Mouse (Mus musculus) urinary bladder, postnatal 36 days (tissue): ENCODE data around the gene Rnf40.

Source experiments
- DNase-seq, 2 experiments: peaks; one replicate each; pipeline ENCODE4 v3.0.0; 2022; ENCODE audit warnings: low spot score in 2 of 2, mixed read lengths in 1 of 2

The Rnf40 gene

GRCm38 (mm10) chr7:127588011-127588871 lies at the start of gene Rnf40, which contains the start of gene Ccdc189:
Gene Rnf40, plus strand, starts transcription at chr7:127588767.
Gene Ccdc189, minus strand, starts transcription at chr7:127588595.
- peak; percentile 86 to 93 for DNase-seq

DNA sequence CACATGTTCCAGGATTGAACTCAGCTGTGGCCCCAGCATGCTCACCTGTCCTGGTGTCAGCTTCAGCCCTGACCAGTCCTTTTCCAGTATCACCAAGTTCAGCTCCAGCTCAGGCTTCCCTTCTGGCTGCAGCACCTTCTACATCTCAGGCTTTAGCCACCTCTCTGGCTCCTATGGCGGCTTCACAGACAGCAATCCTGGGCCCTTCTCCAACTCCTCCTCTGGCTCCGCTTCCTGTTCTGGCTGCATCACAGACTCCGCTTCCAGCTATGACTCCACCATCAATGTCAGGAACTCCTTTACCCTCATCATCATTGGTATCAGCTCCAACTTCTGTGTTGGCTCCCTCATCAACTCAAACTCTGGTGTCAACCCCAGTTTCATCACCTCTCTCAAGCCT lies 46.9 kb upstream of the Rnf40 start:
- no peak for DNase-seq

- DNase-seq, result peak in 1 of 2 experiments; percentile 36
Observed at GRCm38 (mm10) chr7:127549116-127549835, 39.3 kb upstream of the Rnf40 start.

DNA sequence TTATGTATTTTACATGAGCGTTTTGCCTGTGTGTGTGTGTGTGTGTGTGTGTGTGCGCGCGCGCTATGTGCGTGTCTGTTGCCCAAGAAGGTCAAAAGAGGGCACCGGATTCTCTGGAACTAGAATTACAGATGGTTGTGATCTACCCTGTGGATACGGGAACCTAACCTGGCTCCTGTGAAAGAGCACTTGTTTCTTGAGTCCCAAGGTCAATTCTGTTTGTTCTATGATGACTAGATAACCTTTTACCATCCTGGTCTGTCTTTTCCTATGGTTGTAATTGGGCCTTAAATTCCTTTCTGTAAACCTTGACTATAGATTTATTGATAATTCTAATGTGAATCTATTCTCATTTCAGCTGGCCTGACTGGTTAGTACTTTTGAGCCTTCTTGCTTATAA lies 37.0 kb upstream of the Rnf40 start:
- no peak for DNase-seq

DNA sequence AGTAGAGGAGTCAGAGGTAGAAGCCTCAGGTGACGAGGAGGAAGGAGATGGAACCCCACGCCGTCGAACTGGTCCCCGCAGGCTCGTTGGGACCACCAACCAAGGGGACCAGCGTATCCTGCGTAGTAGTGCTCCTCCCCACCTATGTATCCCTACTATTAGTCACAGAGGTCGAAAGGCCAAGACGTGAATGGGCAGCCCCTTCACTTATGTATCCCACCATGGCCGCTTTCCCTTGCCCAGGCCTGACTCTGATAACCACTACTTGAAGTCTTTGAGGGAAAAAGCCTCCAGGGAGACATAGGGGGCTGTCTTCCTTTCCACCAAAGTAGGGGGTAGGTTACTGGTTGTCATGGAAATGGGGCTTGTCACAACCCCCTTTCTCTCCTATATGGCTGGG lies 28.0 kb upstream of the Rnf40 start:
- no peak for DNase-seq

DNA sequence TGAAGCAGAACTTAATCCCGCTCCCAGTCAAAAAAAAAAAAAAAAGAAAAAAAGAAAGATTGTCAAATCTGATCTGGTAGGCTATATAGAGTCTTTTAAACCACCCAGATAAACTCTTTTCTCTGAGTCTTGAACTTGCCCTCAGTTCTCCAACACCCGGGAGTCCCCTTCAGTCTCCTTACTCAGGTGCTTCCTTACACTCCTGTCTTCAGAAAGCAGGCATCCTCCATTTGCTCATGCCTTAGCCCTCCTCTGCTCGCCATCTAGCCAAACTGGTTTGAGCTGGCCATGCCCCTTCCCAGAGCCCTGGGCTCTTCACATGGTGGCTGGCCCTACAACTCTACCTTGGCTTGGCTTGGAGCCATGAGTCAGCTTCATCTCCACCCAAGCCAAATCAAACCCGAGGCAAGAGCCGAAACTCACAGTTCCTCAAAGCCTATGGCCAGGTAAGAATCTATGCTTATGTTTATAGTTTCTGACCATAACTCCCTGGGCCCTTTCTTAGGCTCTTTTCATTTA lies 27.2 kb upstream of the Rnf40 start, which contains the start of gene Tmem265:
TSS of gene Tmem265 (plus strand) at position 51 of the 519 bp plus-strand sequence.
- DNase-seq, result no peak

DNA sequence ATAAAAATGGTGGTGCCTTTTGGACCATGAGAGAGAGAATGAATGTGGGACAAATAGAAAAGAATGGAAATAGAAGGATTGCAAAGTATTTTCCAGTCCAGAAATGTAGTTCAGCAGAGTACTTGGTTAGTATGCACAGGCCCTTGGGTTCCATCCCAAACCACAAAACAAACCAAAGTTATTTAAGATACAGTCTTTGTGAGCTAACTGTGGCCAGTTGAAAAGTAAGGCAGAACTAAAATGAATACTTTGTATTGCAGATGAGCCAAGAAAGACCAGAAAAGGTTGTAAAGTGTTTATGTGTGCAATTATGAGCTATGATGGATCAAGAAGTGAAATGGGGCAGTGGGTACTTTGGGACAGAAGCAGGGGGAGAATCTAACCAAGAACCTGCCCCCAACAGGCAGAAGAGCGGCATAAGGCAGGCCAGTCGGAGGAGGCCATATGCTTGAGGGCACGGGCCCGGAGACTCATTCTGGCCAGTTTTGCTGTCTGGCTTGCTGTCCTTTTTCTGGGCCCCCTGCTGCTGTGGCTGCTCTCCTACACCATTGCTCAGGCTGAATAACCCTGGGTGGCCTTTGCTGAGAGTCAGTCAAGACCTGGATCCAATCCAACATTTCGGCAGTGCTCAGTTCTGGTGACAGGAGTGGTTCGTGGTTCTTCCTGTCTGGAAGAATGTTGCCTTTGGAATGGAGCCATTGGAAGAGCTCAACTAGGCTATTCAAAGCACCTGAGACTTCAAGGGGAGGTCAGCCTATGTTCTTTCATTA lies 24.0 kb upstream of the Rnf40 start:
- DNase-seq, result no peak

DNA sequence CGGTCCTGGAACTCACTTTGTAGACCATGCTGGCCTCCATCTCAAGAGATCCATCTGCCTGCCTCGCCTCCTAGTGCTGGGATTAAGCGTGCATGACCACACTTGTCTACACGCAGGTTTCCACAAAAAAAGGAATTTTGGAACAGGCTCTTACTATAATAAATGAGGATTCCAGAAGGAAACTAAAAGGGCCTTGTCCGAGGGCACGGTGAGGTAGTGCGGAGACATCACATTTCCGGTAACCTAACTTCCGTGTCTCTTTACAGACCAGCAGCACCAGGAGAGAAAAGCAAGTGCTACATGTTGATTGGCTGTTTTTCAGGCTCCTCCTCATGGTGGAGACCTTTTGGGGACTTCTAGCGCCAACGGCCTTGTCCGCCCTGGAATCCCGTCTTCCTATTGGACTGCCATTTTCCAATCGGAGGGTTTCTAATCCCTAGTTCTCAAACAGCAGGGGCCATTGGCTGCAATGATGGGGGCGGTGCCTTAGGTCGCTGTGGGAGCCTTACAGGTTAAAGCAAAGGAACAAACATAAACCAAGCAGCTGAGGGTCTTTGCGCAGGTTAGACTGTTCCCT lies 15.6 kb upstream of the Rnf40 start, which contains the start of gene Phkg2:
TSS of gene Phkg2 (plus strand) at position 446 of the 577 bp plus-strand sequence.
- peak; percentile 80 to 92 for DNase-seq

GRCm38 (mm10) chr7:127573503-127574008 lies 15.0 kb upstream of the Rnf40 start:
- DNase-seq, result no peak

DNA sequence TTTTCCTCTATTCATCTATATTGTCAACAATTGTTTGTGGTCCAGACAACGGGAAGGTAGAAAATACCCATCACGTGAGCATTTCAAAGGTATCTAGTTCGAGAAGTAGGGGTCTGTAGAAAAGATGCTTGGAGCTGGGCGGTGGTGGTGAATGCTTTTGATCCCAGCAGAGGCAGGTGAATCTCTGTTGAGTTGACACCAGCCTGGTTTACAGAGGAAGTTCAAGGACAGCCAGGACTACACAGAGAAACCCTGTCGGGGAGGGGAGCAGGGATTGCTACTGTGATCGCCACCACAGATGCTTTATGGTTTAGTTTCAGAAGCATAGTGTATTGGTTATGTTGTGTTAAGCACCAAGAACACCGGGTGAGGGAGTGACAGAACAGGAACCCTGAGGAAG lies 14.5 kb upstream of the Rnf40 start:
- DNase-seq, result no peak

DNA sequence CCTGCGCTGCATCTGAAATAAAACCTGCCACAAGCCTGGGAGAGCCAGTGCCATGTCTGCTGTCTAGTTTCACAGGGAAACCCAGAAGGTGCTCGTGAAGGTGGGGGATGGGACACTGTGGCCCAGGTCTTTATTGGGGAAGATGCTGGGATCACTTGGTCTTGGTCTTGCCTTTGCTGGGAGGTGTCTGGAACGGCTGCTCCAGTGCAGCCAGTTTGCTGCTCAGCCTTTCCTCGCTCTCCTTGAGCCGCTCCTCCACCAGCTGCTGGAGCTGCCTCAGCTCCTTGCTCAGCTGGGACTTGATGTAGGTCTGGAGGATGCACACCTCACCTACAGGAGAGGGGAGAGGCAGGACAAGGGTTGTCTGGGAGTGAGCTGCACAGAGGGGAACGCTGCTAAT lies 5.3 kb upstream of the Rnf40 start:
- DNase-seq, result no peak

- DNase-seq, result no peak
Observed at GRCm38 (mm10) chr7:127585031-127585430, 3.5 kb upstream of the Rnf40 start.

DNA sequence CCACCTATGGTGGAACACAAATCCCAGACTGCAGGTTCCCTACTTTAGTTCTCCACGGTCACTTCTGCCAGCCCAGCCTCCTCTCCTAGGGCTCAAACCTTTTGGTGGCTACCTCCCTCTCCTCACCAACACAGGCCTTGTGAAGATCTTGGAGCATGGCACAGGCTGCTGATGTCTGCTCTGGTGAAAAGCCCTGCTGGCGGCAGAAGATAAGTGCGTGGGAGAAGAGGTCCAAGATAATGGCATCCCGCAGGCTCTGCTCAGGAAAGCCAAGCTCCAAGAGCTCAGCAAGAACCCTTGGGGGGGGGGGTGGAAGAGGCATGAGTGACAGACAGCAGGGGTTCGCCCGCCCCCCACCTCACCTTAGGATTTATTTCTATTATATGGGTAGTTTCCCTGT lies 2.4 kb upstream of the Rnf40 start:
- no peak for DNase-seq

- no peak for DNase-seq
Observed at GRCm38 (mm10) chr7:127587196-127587595, 1.4 kb upstream of the Rnf40 start.

DNA sequence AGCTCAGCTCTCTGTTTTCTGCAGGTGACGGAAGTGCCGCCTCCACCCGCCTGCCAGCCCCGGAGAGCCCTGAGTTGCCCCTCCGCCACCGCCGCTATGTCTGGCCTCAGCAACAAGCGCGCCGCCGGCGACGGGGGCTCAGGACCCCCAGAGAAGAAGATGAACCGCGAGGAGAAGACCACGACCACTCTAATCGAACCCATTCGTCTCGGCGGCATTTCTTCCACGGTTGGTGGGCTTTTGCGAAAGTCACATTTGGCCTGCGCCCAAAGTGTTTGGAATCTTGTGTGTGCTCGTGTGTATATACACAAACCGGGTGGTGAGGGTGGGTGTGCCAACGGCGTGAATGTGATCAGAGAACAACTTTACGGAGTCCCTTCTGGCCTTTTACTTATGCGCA lies 334 bp downstream of the Rnf40 start:
- DNase-seq, result no peak

DNA sequence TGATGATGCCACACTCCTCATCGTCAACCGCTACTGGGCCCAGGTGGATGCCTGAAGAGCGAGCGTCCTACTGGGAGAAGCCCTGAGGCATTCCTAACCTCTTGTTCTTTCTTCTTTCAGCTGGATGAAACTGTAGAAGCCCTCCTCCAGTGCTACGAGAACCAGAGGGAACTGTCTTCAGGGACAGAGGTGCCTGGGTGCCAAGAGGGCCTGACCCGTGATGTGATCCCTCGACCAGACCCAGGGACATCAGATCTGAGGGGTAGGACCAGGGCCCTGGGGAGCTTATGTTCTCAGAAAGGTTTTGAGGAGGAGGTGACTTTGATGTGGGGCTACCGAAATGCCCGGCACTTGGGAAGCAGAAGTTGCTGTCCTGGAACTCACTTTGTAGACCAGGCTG lies 1.1 kb downstream of the Rnf40 start:
- no peak for DNase-seq

DNA sequence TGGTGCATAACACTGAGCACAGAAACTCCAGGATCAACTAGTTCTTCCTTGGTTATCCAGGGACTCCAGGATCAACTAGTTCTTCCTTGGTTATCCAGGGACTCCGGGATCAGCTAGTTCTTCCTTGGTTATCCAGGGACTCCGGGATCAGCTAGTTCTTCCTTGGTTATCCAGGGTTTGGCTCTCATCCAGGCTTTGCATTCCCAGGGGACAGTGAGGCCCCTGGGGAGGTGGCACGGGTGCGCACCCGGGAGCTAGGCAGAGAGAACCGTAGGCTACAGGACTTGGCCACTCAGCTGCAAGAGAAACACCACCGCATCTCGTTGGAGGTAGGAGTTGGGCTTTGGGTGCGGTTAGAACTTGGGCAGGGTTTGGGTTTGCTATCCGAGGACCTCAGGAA lies 2.5 kb downstream of the Rnf40 start:
- no peak for DNase-seq

GRCm38 (mm10) chr7:127592575-127592974 lies 4.0 kb downstream of the Rnf40 start:
- no peak for DNase-seq

DNA sequence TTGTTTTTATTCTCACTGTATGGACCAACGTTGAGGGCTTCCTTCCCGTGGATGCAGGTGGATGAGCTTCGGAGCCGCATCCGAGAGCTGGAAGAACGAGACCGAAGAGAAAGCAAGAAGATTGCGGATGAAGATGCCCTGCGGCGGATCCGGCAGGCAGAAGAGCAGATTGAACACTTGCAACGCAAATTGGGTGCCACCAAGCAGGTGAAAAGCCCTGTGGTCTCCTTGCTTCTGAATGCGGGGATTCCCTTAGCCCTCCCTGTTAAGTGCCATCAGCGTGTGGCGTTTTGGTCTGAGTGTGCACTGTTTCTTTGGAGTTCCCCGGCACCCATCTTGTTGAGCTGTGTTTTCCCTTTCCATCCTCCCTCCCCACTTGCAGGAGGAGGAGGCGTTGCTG lies 8.2 kb downstream of the Rnf40 start:
- DNase-seq, result no peak

DNA sequence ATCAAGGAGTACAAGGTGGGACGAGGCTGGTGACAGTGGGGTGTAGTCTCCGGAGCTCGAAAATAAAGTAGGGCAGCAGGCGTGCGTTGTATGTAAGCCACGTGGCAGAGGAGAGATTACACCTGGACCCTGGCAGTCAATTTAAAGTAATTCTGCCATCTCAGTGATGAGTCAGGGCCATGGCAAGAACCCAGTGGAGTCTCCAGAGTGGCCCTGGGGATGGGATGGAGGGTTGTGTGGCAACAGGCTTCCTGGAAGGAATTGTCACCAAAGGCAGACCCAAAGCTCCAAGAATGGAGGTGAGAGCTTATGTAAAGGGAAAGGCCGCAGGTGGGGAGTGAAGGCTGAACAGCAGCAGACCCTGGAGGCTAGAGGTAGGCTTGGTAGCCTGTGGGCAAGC lies 12.0 kb downstream of the Rnf40 start:
- DNase-seq, result no peak

GRCm38 (mm10) chr7:127601735-127602134 lies 13.2 kb downstream of the Rnf40 start:
- no peak for DNase-seq
